Mouse (Mus musculus): ENCODE results near the gene Dock8.
"Not testable (repeated sequence)": the region's sequence is repeated elsewhere in the genome, so short reads cannot be mapped to it uniquely, and the experiment has no call there.

The Dock8 gene

DNA sequence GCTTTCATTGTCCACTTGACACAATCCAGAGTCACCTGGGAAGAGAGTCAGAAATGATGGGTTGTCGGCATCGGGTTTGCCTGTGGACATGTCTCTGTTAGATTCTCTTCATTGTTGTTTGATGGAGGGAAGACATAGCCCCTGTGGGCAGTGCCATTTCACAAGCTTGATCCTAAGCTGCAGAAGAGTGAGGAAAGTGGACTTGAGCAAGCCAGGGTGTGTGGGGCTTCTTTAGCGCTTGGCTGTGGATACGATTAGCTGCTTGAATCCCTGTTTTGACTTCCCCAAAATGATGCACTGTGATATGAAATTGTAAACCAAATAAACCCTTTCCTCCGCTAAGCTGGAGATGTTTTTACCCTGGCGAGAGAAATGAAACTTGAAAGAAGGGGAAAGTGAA is 2.7 kb downstream of the Dock8 start:
- DNase-seq: no peak

DNA sequence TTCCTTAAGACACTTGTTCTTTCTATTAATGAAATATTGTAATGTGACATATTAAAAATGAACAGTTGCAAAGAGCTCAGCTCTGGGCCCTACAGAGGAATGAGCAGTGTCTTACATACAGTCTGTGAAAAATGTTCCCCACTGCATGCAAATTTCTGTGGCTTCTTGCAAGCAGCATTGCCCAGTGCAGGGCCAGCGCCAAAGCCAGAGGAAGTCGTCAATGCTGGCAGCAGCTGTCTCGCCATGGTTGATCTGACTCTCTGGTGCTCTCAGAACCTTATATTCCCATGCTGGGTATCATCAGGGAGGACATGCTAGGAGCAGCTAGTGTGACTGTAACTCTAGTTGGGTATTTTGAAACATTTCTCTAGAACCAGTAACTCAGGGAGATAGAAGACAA is 3.5 kb downstream of the Dock8 start:
- no peak for DNase-seq

DNA sequence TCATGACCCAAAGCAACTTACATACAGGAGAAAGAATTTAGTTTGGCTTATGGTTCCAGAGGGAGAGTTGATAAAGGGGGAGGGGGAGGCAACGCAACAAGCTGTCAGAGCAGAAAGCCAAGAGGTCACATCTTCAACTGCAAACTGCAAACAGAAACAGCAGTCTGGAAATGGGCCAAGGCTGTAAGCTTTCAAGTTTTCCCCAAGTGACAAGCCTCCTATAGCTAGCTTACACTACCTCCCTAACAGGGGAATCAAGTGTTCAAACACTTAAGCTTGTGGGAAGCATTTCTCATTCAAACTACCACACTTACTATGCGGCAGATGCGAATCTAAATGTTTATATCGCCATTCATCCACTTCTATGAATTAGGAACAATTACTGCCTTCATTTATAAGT is 4.5 kb downstream of the Dock8 start:
- no peak for DNase-seq

DNA sequence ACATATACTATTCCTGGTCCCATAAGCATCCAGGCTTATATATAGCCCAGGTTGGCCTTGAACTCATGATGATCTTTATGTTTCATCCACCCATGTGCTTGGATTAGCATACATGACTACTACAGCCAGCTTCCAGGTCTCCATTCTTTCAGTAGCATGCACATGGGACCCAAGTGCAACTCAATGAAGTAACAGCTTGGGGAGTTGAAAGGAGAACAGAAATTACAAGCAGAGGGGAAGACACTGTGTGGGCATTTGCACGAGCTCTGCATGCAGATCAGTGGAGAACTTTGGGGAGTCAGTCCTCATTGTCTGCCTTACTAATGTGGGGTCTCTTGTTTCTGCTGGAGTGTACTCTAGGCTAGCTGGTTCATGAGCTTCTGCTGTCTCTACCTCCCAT is 7.4 kb downstream of the Dock8 start:
- no peak for DNase-seq

DNA sequence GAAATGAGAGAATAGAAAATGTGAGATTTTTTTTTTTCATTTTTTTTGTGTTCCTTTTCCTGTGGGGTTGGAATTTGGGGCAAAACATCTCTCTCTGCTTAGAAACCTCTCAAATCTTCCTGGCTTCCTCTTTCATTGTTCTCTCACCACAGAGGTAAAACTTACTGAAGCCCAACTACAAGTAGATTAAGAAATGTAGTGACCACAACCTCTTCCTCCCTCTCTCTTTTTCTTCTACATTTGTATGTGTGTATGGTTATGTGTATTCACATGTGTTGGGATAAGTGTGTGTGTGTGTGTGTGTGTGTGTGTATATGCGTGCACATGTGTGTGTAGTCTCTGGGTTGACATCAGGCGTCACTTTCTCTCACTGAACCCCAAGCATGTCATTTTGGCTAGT is 9.2 kb downstream of the Dock8 start:
- DNase-seq: no peak

DNA sequence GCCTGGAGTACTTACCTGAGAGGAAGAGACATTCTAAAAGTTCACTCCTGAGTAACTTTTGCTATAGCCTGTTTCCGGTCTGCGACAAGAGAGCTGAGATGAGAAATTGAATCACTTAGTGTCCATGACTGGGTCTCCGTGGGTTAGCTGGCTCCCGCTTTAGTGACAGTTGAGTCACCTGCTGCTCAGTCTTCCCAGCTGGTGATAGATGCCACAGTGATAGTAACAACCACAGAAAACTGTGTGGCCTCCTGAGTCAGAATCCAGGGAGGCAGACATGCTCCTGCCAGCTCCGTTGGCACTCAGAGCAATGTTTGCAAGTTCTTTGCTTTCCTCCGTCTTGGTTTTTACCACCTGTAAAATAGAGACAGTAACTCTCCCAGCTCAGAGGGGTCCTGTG is 23.4 kb downstream of the Dock8 start:
- no peak for DNase-seq

DNA sequence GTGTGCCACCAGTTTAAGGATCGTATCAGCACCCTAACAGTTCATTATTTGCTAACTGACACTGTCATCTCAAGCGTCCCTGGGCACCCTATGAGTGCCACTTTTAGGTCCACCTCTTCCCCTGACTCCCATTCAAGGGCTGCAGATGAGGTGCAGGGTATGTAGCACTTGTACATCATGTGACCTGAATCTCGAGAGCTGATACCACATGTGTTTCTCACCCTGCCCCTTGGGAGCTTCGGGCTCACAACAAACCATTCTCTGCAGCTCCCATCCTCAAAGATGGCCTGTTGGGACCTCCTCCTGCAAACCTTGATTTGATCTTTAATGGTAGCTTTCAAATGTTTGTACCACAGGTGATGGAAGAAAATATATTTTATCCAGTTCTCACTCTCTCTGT is 32.4 kb downstream of the Dock8 start:
- DNase-seq: no peak

DNA sequence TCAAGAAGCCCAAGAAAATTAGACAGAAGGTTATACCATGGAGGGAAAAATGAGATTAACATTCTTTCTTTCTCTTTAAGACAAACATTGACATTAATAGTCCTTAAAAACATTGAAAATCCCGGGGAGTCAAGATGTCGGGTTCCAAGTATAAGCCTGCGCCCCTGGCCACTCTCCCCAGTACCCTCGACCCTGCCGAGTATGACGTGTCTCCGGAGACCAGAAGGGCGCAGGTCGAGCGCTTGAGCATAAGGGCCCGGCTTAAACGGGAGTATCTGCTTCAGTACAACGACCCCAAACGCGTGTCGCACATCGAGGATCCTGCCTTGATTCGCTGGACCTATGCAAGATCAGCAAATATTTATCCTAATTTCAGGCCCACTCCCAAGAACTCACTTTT is 33.7 kb downstream of the Dock8 start:
- not testable (repeated sequence) for DNase-seq

DNA sequence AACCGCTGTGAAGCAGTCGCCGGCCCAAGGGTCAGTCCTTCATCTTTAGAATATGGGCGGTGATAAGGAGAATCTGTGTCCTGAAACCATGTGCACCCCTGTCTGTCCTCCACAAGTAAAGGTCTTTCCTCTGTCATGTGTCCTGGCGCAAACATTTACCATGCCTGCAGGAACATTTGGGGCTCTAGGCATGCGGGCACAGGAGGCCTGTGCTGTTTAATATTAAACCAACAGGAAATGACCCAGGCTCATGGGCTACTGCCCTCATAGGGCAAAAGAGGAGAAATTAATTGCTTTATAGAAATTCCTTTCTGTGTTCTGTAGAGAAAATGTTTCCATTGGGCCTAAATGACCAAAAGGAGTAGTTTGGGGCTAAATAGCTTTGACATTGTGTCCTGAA is 36.5 kb downstream of the Dock8 start:
- no peak for DNase-seq

DNA sequence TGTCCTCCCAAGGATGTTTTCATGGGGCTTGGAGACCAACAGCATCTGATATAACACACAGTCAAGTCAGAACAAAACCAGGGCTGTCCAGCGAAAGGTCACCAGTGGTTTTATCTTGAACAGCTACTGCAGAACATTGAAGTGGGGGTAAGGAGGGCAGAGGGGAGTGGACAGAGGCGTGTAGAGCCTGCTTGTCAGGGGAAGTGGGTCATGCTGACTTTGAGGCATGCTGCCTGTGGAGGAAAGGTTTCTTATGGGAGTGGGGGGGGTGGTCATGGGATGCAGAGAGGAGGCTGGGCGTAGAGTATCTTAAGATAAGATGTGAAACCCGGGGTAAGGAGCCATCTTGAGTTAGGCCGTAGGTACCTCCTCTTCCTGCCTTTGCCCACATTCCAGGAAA is 37.5 kb downstream of the Dock8 start:
- DNase-seq: no peak

DNA sequence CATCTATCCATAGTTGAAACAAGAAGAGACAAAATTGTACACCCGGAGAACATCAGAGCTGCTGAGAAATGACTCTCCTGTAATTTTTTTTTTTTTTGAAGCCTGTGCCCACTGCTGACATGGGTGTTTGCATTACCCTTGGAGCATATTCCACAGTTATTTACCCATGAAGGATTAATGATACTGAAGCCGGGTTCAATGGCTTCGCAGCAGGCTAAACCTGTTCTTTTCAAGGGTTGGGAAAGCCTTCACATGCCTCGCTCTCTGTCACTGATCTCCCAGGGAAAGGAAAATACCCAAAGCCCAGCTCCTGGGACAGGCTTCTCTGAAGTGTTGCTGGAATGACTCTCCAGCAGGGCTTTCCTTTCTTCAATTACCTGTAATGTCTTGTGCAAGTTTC is 37.9 kb downstream of the Dock8 start:
- DNase-seq: no peak

DNA sequence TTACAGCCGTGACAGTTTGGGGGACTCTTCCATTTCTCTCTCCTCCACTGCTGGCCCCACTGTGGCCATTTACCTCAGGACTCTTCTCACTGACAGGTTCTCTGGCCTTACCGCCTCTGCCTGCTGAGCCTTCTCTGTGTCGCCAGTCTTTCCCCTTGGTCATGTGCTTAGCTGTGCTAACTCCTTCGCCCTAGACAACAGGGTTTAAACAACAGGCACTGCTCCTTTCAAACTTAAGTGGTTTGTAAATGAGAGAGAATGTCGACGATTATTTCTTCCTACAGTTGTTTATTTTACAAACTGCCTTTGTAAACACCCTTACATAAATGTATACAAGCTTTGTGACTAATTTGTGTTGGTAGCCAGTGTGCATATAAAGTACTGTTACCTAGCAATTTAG is 39.0 kb downstream of the Dock8 start:
- DNase-seq: no peak

DNA sequence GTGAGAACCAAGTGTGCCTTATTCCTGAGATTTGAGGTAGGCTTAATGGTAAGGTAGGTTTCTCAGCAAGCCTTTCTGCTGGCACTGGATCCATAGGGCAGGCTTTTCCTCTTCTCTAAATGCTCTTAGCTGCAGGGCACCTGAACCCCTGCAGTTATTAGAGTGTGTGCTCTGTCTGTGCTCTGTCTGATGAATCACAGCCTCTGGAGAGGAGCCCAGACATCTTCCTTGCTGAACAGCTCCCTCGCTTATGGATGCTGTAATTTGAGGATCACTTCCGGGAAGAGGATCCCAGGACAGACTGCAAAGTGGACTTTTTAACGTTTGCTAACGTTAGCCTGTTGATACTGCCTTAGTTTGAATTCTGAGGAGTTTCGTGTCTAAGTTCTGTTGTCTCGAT is 41.9 kb downstream of the Dock8 start:
- DNase-seq: no peak

DNA sequence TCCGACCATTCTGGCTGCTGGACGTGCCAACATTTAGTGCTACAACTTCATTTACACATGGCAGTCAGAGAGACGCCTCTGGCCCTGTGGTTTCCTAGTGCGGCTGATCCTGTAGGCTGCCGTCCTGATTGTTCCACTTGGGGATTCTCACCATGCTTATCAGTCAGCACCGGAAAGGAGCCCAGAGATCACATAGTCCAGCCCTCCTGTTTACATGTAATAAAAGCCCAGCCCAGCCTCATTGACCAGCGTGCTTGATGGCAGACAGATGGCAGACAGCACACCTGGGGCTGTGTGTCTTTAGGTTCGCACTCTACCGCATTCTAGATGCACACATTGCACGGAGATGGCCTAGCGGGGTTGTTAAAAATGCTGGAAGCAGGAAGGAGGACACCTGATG is 43.6 kb downstream of the Dock8 start:
- no peak for DNase-seq

DNA sequence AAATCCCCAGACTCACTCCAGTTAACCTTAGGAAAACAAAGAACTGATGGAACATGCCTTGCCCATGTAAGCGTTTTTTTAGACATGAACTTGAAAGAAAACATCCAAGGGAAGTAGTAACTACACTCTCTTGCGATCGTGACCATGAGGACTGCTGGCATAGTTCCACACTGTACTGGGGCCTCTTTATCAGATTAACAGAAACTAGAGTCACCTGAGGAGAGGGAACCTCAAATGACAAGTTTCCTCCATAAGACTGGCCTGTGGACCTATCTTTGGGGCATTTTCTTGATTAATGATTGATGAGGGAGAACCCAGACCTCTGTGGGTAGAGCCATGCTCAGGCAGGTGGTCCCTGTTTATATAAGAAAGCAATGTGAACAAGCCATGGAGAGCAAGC is 44.7 kb downstream of the Dock8 start:
- DNase-seq: no peak

DNA sequence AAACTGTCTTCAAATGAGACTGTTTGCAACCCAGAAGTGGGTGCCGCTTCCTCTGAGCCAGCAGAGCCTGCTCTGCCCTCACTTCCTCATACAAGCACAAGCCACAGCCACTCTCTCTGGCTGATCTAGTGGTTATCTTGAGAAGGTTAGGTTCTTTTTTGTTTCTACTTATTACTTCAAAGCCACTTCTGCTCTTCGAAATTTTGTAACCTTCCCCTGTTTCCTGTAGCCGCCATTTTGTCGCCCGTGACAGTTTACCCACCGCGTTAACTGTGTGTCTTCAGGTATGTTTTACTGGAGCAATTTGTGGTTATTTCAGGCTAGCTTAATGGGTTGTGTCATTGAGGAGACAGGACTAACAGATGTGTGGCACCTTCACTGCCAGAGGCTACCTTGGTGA is 53.0 kb downstream of the Dock8 start:
- no peak for DNase-seq

DNA sequence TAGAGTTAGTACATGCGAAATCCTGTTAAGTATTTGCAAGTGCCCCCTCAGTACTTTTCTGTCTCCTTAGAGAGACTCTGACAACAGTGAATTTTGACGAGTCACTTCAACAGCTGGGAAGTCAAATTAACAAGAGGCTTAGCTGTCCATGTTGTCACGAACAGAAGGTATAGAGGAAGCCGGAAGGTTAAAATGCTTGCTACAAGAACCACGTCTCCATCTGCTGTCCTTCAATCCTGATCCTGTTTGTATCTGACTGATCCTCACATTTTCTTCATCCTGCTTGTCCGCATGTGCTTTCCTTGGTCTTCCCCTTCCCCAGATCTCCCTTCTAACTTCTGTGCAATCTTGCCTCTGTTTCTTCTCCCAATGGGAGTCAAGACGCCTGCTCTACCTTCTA is 53.8 kb downstream of the Dock8 start:
- DNase-seq: no peak

DNA sequence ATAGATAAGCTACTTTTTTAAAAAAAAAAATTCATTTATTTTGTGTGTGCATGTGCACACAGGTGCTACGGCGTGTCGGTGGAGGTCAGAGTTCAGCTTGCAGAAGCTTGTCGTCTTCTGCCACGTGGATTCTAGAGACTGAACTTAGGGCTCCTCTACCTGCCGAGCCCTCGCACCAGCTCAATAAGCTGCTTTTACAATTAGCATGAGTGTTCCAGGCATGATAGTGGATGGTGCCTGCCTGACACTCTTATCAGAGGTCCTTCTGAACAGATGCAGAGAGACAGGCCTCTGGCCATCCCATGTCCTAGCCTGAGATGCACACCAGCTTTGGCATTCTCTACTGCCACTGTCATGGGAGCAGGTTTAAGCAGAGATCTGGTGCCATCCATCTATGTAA is 55.7 kb downstream of the Dock8 start:
- DNase-seq: no peak

DNA sequence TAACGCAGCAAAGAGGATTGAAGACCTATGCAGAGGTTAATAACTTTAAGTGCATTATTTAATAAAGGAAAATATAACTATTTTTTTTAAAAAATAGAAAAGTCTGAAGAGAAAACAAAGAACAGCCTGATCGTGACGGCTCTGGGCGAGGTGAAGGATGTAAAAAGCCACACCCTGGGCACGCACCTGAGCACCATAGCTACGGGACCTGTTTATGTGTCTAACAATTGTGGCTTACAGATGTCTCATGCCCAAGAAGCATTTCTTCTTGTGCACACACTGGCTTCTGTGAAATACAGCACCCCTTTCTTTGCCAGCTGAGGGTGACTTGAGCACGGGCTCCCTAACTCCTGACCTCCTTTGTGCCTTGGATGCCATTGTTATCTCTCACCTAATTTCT is 56.2 kb downstream of the Dock8 start:
- DNase-seq: no peak

DNA sequence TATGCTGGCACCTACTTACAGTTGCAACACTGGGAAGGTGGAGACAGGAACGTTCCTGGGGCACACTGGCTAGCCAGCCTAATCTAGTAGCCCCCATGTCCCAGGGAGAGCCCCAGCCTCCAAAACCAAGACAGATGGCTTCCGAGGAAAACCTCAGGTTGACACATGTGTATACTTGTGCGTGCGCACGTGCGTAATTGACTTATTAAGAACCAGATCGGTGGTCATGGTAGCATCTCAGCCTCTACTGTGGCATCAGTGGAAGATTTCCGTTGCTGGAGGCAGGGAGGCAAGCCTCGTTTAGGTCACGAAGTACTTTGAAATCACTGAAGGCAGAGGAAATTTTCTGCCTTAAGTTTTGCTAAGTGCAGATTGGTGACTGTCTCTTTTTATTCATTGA is 56.9 kb downstream of the Dock8 start:
- DNase-seq: no peak

DNA sequence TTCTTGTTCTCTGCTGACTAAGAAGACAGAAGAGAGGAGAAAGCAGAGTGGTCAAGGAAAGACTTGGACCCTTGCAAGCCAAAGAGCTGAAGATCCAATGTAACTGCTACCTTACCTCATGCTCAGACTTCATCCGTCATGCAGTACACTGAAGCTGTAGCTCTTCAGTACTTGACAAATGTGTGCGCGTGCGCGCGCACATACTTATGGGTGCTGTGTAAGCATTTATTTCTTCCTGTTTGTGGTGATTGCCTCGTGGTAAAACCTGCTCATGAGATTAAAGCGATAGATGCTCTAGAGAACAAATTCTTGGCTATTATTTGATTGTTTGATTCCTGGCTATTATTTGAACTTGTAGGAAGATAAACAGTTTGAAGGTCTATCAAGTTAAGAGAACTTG is 58.5 kb downstream of the Dock8 start:
- DNase-seq: no peak

DNA sequence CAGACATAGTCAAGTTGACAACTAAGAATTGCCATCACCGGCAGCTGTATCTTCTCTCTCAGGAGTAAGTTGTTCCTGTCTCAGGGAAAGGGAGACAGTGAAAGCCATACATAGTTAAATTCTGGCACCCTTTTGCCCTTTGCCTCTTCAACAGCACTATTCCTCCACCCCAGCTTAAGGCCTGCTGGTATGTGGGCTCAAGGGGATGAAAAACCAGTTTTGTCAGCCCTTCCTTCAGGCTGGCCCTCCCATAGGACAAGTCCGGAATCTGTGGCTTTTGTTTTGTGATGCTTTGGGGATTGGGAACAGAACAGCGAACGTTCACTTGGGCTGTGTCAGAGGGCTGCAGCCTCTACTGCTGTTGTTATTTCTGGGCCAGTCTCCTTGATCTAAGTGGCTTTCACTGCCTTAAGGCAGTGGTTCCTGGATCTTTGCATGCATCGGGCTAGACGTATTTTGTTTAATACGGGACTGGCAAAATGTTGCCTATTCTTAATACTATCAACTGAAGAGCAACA is 60.6 kb downstream of the Dock8 start:
- DNase-seq: no peak

DNA sequence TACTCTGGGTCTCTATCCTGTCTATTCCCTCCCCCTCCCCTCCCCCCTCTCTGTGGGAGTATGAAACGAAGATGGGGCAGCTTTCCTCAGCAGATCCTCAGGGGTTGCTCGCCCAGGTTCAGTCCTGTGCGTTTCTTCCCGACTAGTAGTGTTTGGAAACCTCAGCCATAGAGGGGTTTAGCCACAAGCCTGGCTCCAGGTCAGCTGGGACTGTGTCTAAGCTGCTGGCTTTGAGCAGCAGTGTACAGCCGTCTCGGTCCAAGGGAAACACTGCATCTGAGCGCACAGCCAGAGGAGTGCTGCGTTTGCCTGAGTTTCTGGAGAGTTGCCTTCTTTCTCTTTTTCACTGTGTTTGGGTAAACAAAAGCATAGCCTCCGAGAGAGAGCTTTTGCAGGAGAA is 61.0 kb downstream of the Dock8 start:
- peak; percentile 38 for DNase-seq

DNA sequence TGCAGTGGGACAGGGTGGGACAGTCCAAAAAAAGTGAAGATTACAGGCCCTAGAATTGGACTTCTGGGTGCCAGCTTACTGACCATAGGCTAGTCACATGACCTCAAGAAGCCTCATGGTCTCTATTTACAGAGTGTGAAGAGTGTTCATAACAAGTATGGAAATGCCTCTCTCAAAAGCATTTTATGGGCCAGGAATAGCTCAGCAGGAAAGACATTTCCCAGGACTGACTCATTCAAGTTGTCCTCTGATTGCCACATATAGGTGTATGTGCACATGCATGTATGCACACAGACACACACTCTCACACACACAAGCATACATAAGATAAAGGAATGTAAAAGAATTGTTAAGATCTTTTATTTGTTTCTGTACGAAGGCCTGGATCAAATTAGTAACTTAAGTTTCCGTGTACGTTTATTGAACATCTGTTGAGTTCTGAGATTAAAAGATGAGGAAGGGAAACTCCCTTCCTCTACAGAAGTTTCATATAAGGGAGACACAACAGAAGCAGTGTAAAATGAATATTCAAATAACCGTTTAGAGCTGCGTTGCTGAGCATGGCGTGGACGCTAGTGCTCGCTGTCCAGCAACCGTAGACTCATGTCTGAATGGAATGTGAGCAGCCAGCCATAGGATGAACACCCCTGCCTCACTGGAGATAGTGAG is 63.0 kb downstream of the Dock8 start:
- DNase-seq: no peak

DNA sequence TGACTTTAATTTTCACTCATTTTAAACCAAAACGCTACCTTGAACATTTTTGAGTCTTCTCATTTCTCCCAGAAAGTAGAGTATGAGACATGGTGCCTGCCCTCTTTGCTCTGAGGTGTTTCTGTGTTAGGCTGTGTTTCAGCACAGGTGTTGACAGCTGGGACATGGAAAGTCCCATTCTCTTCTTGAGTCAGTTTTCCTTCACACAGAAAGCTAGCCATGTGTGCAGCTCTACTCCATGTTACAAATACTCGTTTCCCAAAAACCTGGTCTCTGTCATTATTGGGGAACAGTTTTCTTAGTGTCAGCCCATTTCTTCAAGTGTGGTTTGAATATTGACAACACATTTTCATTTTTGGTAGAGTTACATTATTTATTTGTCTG is 63.5 kb downstream of the Dock8 start:
- no peak for DNase-seq

DNA sequence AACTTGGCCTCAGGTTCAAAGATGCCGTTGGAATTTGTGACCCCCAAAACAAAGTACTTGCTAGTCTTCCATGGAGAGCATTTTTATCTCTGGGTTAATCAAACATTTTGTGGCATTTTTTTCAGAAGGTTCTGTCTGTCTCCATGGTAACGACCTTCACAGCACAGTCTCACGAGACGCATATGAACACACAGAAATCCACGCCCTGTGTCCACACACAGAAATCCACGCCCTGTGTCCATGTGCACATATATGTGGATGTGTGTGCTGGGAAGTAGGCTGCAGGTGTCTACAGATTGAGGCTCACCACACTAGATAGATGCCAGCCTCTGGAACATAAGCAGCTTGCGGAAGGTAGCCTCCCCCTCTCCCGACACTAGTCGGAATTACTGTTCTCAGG is 66.9 kb downstream of the Dock8 start:
- DNase-seq: no peak
